Mouse (Mus musculus) frontal cortex, postnatal 14 days (tissue): Measurements from ENCODE around the gene Cactin.

Experiments
- DNase-seq, 2 experiments: peaks; one replicate each; pipeline ENCODE4 v3.0.0; 2022; ENCODE audit warnings: low spot score in 2 of 2

Gene Cactin

DNA sequence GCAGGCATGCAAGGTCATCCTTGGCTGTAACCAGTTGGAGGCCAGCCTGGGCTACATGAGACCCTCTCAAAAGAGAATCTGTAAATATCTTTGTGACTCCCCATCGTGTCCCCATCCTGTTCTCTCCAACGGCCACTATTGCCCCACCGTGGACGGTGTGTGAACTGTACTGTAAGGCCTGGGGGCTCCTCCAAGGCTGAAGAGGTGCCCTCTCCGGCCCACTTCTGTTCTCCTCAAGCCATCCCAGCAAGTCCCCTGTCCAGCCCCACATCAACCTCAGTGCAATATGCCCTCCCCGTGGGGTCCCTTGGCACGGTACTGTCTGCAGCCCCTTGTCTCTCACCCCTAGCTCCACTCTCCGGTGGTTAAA is 1.6 kb upstream of the Cactin start:
- no peak for DNase-seq

DNA sequence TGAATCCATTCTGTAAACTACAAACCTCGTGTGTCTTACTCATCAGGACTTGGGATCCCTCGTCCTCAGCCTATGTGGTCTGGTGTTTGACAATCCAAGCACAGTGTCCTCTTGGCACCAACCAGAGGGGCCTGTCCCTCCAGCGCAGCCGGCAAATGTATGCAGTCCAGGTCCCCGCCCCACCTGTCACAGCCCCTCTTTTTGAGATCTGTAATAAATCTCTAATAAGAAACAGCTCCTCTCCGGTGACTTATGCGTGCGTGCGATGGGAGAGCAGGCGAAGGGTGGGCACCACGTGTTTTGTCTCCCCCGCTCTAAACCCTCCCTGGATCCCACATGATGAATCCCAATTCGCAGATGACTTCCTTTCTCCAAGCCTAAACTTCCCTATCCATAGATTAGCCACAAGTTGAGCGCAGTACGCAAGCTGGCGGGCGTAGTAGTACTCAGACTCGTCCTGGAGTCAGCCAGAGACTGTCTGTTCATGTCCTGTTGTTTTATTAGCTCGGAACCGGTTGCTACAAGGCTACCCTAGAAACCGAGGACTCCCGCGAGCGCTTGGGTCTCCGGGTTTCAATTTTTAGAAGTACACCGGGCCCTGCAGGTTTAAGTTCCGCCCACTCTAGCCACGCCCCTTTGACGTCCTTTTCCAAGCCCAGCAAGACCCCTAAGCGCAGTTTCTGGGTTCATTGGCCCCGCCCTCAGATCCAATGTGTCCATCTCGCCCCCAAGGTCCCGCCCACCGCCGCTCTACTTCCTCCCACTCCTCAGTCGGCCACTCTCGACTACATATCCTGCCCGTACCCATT is 958 bp upstream of the Cactin start:
- peak; percentile 57 to 93 for DNase-seq

DNA sequence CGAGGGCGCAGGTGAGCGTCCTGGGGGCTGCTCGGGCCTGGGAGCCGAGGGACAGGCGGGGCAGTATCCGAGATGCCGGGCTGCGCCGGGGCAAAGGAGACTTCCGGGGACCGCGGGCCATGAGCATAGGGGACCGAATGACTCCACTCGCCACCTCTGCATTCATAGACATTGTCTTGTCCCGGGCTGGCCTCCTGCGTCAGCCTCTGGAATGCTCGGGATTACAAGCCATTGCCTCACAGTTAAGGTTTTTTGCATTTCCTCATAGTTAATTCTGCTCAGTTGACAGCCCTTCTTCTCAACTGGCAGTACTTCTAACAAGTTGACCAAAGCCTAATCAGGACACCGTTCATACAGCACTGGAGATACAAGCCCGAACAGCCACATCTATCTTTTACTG is 533 bp downstream of the Cactin start:
- DNase-seq, result no peak

DNA sequence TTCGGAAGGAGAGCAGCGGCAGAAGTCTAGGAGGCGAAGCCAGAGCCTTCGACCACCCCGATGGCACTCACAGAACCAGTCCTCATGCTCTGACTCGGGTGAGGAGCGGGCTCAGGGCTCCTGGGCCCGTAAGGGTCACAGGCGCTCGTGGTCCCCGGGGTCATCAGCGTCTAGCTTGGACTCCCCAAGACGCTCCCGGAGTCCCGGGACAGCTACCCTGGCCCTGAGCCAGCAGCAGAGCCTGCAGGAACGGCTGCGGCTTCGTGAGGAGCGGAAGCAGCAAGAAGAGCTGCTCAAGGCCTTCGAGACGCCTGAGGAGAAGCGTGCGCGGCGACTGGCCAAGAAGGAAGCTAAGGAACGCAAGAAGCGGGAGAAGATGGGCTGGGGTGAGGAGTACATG is 1.5 kb downstream of the Cactin start:
- DNase-seq, result no peak

DNA sequence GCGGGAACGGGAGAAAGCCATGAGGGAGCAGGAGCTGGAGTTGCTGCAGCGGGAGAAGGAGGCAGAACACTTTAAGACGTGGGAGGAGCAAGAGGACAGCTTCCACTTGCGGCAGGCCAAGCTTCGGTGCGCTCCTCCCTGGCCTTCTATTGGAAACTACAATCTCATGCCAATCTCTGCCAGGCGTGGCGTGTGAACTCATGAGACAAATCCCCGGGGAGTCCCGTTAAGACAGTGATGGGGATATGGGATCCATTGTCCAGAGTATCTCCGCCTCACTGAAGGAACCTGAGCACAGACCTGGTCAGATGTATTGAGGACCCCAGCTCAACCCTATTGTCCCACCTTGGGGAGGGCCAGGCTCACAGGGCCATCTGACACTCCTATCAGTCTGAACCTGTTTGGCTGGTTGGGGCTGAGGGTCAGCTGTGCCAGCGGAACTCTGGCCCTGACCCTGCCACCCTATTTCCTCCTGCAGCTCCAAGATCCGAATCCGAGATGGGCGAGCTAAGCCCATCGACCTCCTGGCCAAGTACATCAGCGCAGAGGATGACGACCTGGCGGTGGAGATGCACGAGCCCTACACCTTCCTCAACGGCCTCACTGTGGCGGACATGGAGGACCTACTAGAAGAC is 2.4 kb downstream of the Cactin start:
- no peak for DNase-seq

DNA sequence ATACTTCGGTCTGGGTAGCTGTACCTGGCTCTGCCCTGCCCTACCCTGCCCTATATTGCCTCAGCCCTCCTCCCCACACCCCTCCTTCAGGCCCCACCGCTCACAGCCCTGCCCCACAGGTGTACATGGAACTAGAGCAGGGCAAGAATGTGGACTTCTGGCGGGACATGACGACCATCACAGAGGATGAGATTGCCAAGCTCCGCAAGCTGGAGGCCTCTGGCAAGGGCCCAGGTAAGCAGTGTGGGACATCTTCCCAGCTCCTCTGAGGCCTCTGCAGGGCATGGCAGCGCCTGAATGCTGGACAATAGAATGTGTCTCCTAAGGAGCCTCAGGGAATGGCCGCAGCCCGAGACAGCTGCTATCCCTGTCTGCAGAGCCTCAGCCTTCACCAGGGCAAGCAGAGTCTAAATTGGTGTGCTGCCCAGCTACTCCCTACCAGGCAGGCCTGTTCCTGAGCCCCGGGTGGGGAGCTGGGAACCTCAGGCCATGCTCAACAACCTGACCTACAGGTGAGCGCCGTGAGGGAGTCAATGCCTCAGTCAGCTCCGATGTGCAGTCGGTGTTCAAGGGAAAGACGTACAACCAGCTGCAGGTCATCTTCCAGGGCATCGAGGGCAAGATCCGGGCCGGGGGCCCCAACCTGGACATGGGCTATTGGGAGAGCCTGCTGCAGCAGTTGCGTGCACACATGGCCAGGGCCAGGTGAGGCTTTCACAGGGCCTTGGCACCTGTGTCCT is 3.1 kb downstream of the Cactin start:
- DNase-seq, result no peak

DNA sequence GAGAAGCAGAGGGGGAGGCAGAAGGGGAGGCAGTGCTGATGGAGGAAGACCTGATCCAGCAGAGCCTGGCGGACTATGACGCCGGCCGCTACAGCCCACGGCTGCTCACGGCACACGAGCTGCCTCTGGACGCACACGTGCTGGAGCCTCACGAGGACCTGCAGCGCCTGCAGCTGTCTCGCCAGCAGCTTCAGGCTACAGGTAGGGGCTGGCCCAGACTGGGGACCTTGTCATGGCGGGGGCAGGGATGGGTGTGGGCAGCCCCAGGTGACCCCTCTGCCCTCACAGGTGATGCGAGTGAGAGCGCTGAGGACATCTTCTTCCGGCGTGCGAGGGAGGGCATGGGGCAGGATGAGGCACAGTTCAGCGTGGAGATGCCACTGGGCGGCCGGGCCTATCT is 4.3 kb downstream of the Cactin start:
- no peak for DNase-seq

DNA sequence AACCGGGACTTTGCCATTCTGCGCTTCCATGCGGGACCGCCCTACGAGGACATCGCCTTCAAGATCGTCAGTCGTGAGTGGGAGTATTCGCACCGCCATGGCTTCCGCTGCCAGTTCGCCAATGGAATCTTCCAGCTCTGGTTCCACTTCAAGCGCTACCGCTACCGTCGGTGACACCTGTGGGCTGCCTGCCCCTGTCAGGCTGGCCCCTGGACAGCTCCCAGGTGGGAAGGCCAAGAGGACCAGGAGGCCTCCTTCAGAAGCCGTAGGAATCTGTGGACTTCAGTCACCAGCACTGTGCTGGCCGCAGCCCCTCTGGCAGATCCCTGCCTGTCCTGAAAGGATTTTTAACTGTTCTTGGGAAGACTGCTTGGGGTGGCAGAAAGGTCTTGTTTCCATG is 4.9 kb downstream of the Cactin start:
- DNase-seq, result no peak

DNA sequence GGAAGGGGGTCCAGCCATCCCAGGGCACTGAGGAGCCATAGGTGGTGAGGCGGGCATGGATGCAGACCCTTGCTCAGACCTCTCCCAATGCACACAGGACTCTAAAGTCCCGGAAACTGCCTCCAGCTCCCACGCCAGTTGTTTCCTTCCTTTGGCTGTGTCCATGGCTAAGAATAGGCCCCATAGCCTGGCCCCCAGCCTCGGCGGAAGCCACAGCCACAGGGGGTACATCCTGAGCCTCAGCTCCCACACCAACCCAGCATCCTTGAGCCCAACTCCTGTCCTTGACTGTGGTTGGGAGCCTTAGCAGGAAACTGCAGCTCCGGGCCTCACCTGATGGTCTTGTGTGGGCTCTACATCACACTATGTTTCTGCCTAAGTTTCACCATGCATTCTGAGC is 6.0 kb downstream of the Cactin start:
- no peak for DNase-seq

DNA sequence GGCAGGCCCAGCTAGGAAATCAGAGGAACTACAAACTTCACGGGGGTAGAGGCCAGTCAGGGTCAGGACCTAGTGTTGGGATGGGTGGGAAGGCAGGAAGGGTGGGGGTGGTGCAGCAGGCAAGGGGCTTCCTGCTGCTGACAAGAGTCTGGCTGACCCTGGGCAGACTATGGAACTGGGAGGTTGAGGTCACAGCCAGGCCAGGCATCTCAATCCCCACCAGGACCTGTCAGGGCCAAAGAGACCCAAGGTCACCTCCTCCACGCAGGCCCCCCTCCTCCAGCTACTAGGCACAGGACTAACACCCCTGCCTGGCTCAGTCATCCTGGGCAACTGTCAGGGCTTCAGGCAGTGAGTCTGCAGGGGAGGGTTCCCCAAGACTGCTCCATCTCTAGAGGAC is 7.1 kb downstream of the Cactin start:
- DNase-seq, result no peak

DNA sequence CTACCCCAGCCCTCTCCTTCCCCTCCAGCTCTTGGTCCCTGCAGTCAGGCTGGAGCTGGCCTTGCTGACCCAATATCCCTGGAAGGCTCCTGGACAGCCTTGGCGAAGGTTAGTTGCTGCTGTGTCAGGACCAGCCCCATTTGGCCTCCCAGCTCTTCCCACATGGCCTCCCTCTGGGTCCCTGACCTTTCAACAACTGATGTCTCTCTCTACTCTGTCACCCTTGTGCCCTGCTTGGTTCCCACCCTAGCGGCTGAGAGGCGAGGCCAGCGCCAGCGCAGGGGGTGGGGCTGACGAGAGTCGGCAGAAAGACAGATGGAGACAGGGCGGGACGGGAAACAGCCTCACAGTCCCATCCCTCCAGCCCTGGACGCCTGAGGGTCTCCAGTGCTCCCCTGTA is 7.5 kb downstream of the Cactin start, which contains the start of gene Tbxa2r:
TSS of gene Tbxa2r (plus strand) at position 346 of the 400 bp plus-strand sequence.
- DNase-seq, result no peak

DNA sequence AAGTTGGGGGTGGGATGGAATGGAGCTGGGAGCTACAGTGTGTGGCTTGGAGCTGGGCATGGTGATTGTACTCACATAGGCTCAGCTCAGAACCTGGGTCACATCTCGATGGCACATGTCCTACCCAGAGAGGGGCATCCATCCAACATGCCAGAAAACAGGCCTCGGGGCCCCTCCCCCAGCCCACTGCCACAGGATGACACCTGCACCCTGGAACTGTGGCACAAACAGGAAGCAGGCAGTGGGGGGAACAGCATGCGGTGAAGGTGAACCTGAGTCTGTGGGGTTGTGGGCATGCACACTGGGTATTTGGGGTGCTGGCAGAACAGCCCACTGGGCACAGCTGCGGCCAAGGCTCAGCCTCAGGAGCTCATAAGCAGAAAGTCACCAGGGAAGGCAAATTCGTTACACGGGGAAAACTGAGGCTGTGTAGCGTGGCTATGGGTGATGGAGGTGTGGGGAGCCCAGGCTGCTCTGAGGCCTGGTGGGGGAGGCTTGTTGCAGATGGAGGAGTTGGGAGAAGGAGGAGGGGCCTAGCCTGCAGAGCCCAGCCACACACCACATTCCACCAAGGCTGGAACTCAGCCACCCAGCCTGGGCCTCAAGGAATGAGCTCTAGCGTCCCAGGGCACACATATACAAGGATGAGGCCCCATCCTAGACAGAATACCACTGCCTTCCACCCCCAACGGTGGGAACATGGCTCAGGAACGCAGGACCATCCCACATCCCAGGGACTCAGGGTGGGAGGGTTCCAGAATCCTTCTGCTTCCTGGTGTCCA is 8.5 kb downstream of the Cactin start:
- no peak for DNase-seq

DNA sequence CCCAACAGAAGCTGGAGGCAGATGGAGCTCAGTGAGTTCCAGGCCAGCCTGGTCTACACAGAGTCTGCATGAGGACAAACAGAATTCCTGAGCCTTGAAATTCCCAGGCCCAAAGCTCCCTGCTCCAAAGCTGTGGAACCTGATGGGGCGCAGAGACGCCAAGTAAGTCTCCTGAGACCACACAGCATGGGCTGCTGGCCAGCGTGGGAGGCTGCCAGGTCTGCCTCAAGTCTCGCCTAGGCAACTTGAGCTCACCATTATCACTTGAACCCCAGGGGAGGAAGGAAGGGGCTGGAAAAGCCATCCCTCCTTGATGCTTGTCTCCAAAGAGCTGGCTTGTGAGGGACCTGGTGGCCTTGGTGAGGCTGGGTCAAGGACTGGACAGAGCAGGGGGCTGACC is 9.1 kb downstream of the Cactin start:
- no peak for DNase-seq

DNA sequence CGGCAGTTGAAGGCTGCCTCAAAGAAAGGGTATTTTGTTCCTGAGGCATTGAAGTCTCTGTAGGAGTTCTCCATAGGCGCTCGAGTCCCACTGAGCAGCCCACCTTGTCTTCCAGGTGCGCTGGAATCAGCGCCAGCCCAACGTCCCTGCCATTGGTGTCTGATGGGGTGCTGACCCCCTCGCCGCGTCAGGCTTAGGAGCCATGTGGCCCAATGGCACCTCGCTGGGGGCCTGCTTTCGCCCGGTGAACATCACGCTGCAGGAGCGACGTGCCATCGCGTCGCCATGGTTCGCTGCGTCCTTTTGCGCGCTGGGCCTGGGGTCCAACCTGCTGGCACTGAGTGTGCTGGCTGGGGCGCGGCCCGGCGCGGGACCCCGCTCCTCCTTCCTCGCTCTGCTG is 11.4 kb downstream of the Cactin start:
- no peak for DNase-seq

DNA sequence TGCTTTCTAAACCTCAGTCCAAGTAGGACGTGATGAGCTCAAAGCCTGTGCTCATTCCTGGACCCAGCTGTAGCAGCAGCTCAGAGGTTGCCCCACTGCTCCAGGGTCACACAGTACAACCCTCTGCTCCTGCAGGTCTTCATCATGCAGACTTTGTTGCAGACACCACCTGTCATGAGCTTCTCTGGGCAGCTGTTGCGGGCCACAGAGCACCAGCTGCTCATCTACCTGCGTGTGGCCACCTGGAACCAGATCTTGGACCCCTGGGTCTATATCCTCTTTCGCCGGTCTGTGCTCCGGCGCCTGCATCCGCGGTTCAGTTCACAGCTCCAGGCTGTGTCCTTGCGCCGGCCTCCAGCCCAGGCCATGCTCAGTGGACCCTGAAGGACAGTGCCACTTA is 13.4 kb downstream of the Cactin start:
- DNase-seq, result no peak

DNA sequence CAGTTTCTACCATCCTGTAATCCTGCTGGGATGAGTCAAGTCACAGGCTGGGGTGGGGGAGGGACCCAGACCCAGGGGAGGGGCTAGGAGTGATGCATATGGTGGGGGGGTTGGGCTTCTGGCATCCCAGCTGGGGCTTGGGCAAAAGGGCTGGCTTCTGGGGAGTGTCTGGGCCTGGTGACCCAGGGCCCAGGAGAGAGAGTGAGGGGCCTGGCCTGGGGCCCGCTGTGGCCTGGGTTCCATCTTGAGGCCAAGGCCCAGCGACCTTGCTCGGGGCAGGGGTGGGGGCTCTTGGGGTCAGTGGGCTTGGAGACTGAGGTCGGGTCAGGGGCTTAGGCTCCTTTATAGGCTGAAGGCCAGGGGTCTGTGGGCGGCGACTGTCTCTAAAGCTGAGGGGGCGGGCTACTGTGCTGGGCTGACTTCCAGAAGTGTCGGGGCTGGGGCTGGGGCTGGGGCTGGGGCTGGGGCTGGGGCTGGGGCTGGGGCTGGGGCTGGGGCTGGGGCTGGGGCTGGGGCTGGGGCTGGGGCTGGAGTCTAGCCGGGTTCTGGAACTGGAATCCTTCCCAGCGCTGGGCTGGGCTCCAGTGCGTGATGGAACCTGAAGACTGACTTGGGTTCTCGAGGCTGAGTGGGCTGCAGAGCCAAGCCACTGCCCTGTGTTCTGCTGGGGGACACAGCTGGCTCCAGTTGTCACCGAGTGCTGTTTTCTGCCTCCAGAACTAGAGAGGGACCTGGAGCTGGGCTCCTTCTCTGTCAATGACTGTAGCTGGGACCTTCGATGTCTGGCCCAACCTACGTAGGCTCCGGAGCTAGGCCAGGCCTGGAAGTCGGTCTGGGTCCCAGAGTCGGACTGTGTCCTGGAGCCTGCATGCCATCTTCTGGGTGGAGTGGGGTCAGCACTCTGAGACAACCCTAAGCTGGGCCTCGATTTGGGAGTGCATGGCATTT is 14.8 kb downstream of the Cactin start:
- no peak for DNase-seq

DNA sequence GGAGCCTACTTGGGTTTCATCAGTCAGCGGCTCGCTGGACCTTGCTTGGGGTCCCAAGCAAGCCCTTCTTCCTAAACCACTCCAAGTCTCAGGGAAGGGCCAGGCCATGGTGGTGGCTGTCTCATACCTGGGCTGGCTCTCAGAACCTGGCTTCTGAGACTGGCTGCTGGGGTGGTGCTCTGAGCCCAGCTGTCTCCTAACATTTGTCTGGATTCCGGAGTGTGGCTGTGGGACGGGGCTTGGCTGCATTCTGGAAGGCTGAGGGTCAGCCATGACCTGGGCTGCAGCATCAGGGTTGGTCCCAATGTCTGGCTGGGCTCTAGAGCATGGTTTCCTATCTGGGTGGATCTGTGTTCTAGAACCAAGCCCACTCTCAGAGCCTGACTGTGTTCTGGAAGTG is 15.7 kb downstream of the Cactin start:
- DNase-seq, result no peak

DNA sequence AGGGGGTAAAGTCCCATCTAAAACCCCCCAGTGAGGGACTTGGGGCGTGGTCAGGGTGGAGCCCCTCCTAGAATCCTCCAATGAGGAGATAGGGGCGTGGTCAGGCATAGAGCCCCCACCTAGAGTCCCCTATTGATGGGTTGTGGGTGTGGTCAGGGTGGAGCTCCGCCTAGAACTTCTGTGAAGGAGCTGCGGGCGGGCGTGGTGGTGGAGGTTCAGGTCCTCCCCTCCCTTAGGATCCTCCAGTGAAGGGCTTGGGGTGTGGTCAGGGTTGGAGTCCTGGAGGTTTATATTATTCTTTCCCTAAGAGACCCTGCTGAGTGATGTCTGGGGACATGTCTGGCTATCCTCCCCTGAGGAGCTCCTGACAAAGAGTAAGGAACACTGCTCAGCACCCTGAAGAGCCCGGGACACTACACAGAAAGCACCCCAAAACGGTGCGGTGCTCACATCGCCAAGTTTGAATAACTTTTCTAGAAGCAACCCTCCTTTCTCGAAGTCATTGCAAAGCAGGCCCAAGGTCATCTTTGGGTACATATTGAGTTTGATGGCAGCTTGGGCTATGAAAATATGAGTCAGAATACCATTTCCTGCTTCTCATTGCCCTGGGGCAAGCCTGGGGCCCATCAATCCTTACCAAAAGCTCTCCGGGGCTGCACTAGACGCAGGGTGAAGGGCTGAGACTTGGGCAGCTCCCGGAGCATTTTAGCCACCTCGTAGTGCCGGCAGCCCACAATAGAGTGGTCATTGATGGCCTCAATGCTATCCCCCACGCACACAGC is 19.8 kb downstream of the Cactin start:
- no peak for DNase-seq

DNA sequence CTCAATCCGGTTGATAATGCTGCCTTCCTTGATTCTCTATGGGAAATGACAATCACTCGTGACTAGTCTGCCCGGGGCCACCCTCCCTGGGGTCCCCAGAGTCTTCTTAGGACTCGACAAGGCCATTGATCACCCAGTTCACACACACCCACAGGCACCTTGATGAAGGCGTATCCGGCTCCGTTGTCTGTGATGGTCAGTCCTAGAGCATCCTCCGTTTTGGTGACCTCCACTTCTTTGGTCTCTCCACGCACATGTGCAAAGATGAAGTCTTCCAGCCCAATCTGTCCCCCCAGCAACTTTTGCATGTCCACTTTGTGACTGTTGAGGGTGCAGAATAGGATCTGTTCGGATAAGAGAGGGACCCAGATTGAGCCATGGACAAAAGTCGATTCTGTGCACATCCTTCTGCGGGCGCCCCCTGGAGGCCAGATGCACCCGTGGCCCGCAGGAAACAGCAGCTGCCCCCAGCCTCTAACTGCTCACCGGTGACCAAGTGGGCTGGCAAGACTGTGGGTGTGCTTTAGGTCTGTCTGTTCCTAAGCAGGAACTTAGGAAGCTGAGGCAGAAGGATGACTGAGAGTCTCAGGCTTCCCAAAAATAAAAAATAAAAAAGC is 20.5 kb downstream of the Cactin start:
- DNase-seq, result no peak
